Mouse (Mus musculus) G1E (cell line): ENCODE results near the gene Rbm25.

ENCODE experiments used
- CTCF ChIP-seq: IDR thresholded peaks from 2 replicates; pipeline ENCODE4 v1.5.1; 2012; ENCODE audit warnings: low read depth, low read length, inconsistent platforms, mixed read lengths
- GATA1 ChIP-seq: IDR thresholded peaks from 2 replicates; pipeline ENCODE4 v1.6.1; 2012; ENCODE audit warnings: borderline replicate concordance, low read length, inconsistent platforms, mixed read lengths
- POLR2AphosphoS5 ChIP-seq: IDR thresholded peaks from 2 replicates; pipeline ENCODE4 v1.6.1; 2012; ENCODE audit warnings: low read depth, low read length, inconsistent platforms; ENCODE audit not compliant: insufficient replicate concordance

DNA sequence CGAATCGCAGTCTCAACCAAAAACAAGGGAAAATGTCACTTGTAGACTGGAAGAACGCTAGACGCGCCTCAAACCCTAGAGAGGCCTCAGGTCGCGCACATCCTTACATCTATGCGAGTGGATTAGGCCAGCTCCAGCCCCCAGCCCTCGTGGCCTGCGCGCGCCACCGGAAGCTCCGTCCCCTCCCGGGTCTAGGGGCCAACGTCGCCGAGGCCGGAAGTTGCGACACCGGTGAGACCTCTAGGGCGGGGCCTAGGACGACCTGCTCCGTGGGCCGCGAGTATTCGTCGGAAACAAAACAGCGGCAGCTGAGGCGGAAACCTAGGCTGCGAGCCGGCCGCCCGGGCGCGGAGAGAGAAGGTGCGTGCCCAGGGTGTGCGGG, 56.9 kb downstream of the Rbm25 start, which contains the start of gene Psen1:
- no peak for TF ChIP-seq GATA1
- TF ChIP-seq POLR2AphosphoS5 = no peak
- TF ChIP-seq CTCF = no peak
